Mouse (Mus musculus) intestine, postnatal 0 days (tissue): Measurements from ENCODE around the gene Tnfaip8l2. TPM values are rescaled to one million over a fixed set of nuclear protein-coding genes. Genes with fewer than 3 reads are reported as not detected.

ENCODE experiments used
- ATAC-seq: fragments of 200-750 bp; cut with Nextera tagmentation; 2 replicates; pipeline ENCODE4 v1.8.0; 2017; ENCODE audit warnings: mild to moderate bottlenecking, moderate TSS enrichment, moderate library complexity
- H3K27ac ChIP-seq: fragments of 300-500 bp; sonication (generic); 2 replicates; pipeline ENCODE4 v1.5.1; 2014; ENCODE audit warnings: mild to moderate bottlenecking, low read depth, low read length, moderate library complexity
- H3K27me3 ChIP-seq: fragments of 300-500 bp; sonication (generic); replicated peaks from 2 replicates; pipeline ENCODE4 v1.6.1; 2014; ENCODE audit warnings: low read length, mixed read lengths; ENCODE audit not compliant: control insufficient read depth, insufficient read depth
- H3K36me3 ChIP-seq: fragments of 300-500 bp; sonication (generic); 2 replicates; pipeline ENCODE4 v1.6.1; 2014; ENCODE audit warnings: mild to moderate bottlenecking, moderate library complexity; ENCODE audit not compliant: control insufficient read depth, insufficient read depth
- H3K4me1 ChIP-seq: fragments of 300-500 bp; sonication (generic); replicated peaks from 2 replicates; pipeline ENCODE4 v1.6.1; 2014; ENCODE audit warnings: antibody characterized with exemption, low read length, mixed read lengths; ENCODE audit not compliant: control insufficient read depth, insufficient read depth
- H3K4me2 ChIP-seq: fragments of 300-500 bp; sonication (generic); replicated peaks from 2 replicates; pipeline ENCODE4 v1.6.1; 2014; ENCODE audit warnings: low read depth, mild to moderate bottlenecking, moderate library complexity
- H3K4me3 ChIP-seq: fragments of 300-500 bp; sonication (generic); 2 replicates; pipeline ENCODE4 v1.5.1; 2014; ENCODE audit warnings: low read depth, low read length
- H3K9ac ChIP-seq: fragments of 300-500 bp; sonication (generic); 2 replicates; pipeline ENCODE4 v1.6.1; 2014; ENCODE audit warnings: mild to moderate bottlenecking, low read depth, low read length
- H3K9me3 ChIP-seq: fragments of 300-500 bp; sonication (generic); 2 replicates; pipeline ENCODE4 v1.6.1; 2016; ENCODE audit warnings: mixed run types; ENCODE audit not compliant: control insufficient read depth
- CTCF ChIP-seq: sonication (generic); IDR thresholded peaks from 2 replicates; pipeline ENCODE4 v1.5.1; 2016; ENCODE audit warnings: low read depth, mild to moderate bottlenecking, control low read depth, antibody characterized with exemption, moderate library complexity
- WGBS: fragments of 180-500 bp; shearing (Covaris S2); extraction: QIAGEN DNeasy Blood & Tissue Kit; methylation state at CpG from one replicate; pipeline ENCODE4 v1.1.7; 2014; 5-methylcytosine and 5-hydroxymethylcytosine counted together
- polyA plus RNA-seq: library from polyadenylated mRNA; unstranded; fragments of >200 nt; fragmentation: Nextera tagmentation; extraction: Ambion mirVana; gene quantifications from 2 replicates; pipeline ENCODE4 v1.2.1, GENCODE M21; 2015

Tnfaip8l2 gene
- polyA plus RNA-seq, 1 experiment from 2014 or later: 3.6 TPM

GRCm38 (mm10) chr3:95171105-95171504, 28.9 kb upstream of the Tnfaip8l2 start:
- no peak overlapping the region for H3K27ac ChIP-seq
- WGBS: 63% methylated on average over 6 of the region's 6 CpGs
- H3K4me3 ChIP-seq: no peak overlapping the region
- peaks cover 23% of the 10 kb centered on the region for H3K27me3 ChIP-seq
- H3K4me1 ChIP-seq: no peaks in the 10 kb centered on the region
- H3K9ac ChIP-seq: no peak overlapping the region
- H3K36me3 ChIP-seq: peaks cover 25% of the 10 kb centered on the region; the same call in 1 of the 2 replicates
- H3K9me3 ChIP-seq: no peaks in the 10 kb centered on the region
- ATAC-seq: no peak
- no peak for TF ChIP-seq CTCF
- no peak overlapping the region for H3K4me2 ChIP-seq

- H3K27me3 ChIP-seq: peaks cover 23% of the 10 kb centered on the region
- no peak for TF ChIP-seq CTCF
- no peaks in the 10 kb centered on the region for H3K4me1 ChIP-seq
- 88% methylated on average over 10 of the region's 10 CpGs for WGBS
- no peak overlapping the region for H3K9ac ChIP-seq
- H3K4me3 ChIP-seq: no peak overlapping the region
- no peak overlapping the region for H3K4me2 ChIP-seq
- H3K36me3 ChIP-seq: peaks cover 25% of the 10 kb centered on the region; the same call in 1 of the 2 replicates
- H3K27ac ChIP-seq: no peak overlapping the region
- ATAC-seq: no peak
- no peaks in the 10 kb centered on the region for H3K9me3 ChIP-seq
Measured at GRCm38 (mm10) chr3:95169996-95170395, 27.8 kb upstream of the Tnfaip8l2 start.

GRCm38 (mm10) chr3:95164840-95165239, 22.7 kb upstream of the Tnfaip8l2 start:
- H3K9me3 ChIP-seq: no peaks in the 10 kb centered on the region
- no peak for ATAC-seq
- no peak overlapping the region for H3K9ac ChIP-seq
- 64% methylated on average over 5 of the region's 5 CpGs for WGBS
- H3K4me3 ChIP-seq: no peak overlapping the region
- peaks cover 8% of the 10 kb centered on the region; the same call in 1 of the 2 replicates for H3K27me3 ChIP-seq
- TF ChIP-seq CTCF: no peak
- peaks cover 18% of the 10 kb centered on the region; the same call in 1 of the 2 replicates for H3K36me3 ChIP-seq
- H3K4me1 ChIP-seq: peaks cover 5% of the 10 kb centered on the region; the same call in 1 of the 2 replicates
- no peak overlapping the region for H3K27ac ChIP-seq
- H3K4me2 ChIP-seq: no peak overlapping the region

- H3K9ac ChIP-seq: no peak overlapping the region
- peaks cover 8% of the 10 kb centered on the region; the same call in 1 of the 2 replicates for H3K27me3 ChIP-seq
- no peak overlapping the region for H3K4me3 ChIP-seq
- peaks cover 11% of the 10 kb centered on the region; the same call in 1 of the 2 replicates for H3K36me3 ChIP-seq
- no peak for ATAC-seq
- WGBS: 87% methylated on average over 5 of the region's 5 CpGs
- no peak overlapping the region for H3K27ac ChIP-seq
- H3K4me1 ChIP-seq: peaks cover 5% of the 10 kb centered on the region; the same call in 1 of the 2 replicates
- H3K9me3 ChIP-seq: no peaks in the 10 kb centered on the region
- TF ChIP-seq CTCF: no peak
- H3K4me2 ChIP-seq: no peak overlapping the region
Measured at GRCm38 (mm10) chr3:95164256-95164550, 22.0 kb upstream of the Tnfaip8l2 start.

GRCm38 (mm10) chr3:95163419-95164255, 21.5 kb upstream of the Tnfaip8l2 start:
- no peak overlapping the region for H3K4me3 ChIP-seq
- no peak overlapping the region for H3K9ac ChIP-seq
- H3K27me3 ChIP-seq: peaks cover 8% of the 10 kb centered on the region; the same call in 1 of the 2 replicates
- peaks cover 7% of the 10 kb centered on the region; the same call in 1 of the 2 replicates for H3K36me3 ChIP-seq
- H3K4me1 ChIP-seq: peaks cover 5% of the 10 kb centered on the region; the same call in 1 of the 2 replicates
- no peak overlapping the region for H3K27ac ChIP-seq
- no peak overlapping the region for H3K4me2 ChIP-seq
- 63% methylated on average over 11 of the region's 11 CpGs for WGBS
- no peaks in the 10 kb centered on the region for H3K9me3 ChIP-seq
- no peak for TF ChIP-seq CTCF
- ATAC-seq: no peak

GRCm38 (mm10) chr3:95162345-95162628, 20.1 kb upstream of the Tnfaip8l2 start:
- H3K4me2 ChIP-seq: peak overlapping the region; percentile 97; the same call in 1 of the 2 replicates
- no peak overlapping the region for H3K27ac ChIP-seq
- WGBS: 57% methylated on average over 2 of the region's 2 CpGs
- H3K9me3 ChIP-seq: no peaks in the 10 kb centered on the region
- ATAC-seq: no peak
- H3K4me1 ChIP-seq: peaks cover 5% of the 10 kb centered on the region; the same call in 1 of the 2 replicates
- no peaks in the 10 kb centered on the region; the same call in 1 of the 2 replicates for H3K36me3 ChIP-seq
- no peak overlapping the region for H3K9ac ChIP-seq
- no peak for TF ChIP-seq CTCF
- H3K4me3 ChIP-seq: no peak overlapping the region
- H3K27me3 ChIP-seq: peaks cover 8% of the 10 kb centered on the region; the same call in 1 of the 2 replicates
